Mouse (Mus musculus) ZHBTc4 (cell line): ENCODE results near the gene Riox2.
"Not testable (repeated sequence)": the region's sequence is repeated elsewhere in the genome, so short reads cannot be mapped to it uniquely, and the experiment has no call there.

Experiments
- DNase-seq: peaks from one replicate; pipeline ENCODE4 v3.0.0-alpha.2; 2011; ENCODE audit warnings: low read depth, low spot score

The Riox2 gene

DNA sequence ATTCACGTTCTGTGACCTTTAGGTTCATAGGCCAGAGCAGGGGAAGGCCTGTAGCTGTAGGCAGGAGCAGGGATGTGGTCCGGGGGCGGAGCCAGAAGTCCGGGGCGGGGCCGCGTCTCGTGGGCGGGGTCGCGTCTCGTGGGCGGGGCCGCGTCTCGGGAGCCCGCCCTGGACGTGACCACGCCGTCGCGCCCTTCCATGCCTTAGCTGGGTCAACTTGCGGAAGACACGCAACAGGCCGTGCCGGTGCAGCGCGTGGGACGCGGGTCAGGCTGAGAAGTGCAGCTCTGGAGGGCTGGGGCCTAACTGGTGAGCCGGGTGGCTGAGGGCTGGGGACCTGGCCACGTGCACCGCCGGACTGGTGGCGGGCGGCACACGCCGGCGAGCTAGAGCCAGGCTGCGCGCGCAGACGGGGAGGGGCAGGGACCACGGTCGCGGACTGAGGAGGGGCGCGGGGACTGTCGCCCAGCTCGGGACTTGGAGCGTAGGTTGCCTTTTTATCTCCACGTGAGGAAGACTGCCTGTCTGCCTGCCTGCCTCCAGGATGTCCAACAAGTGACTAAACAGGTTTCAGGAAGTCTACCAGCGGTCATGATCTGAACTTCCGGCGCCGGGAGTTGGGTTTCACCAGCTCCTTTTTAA is at the start of gene Riox2:
Gene Riox2, plus strand, starts transcription at position 139 of the 642 bp plus-strand sequence.
- DNase-seq, result peak; percentile 92

DNA sequence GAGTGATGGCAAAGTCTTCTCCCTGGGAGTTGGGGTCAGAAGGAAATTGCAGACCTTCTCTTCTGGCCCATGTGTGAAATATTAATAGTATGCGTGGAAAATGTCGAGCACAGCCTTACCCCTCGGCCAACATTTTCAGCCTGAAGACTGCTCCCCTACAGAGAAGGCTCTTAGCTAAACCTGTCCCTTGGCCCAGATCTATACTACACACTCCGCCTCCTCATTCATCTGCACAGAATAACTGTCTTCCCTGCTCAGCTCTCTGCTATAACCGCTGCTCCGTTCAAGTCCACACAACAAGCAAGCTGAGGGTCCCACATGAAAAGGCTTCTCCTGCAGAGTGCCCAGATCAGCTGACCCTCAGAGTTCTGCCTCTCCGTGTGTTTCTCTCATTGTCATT is 43.6 kb upstream of the Riox2 start:
- DNase-seq, result no peak

DNA sequence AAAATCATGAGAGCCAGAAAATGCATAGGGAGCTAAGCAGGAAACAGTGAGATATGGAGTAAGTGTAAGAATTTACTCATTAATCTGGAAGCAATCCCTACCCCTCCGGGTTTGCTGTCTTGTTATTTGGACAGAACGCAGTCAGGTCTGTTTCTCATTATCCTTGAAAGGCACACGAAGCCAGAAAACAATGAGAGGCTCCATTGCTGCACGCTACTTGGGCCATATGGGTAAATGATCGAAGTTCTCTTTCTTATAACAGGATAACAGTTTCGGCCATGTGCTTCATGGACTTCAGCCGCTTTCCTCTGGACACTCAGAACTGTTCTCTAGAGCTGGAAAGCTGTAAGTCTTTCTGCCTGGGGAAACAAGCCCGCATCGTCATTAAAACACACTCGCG is 38.4 kb upstream of the Riox2 start:
- no peak for DNase-seq

DNA sequence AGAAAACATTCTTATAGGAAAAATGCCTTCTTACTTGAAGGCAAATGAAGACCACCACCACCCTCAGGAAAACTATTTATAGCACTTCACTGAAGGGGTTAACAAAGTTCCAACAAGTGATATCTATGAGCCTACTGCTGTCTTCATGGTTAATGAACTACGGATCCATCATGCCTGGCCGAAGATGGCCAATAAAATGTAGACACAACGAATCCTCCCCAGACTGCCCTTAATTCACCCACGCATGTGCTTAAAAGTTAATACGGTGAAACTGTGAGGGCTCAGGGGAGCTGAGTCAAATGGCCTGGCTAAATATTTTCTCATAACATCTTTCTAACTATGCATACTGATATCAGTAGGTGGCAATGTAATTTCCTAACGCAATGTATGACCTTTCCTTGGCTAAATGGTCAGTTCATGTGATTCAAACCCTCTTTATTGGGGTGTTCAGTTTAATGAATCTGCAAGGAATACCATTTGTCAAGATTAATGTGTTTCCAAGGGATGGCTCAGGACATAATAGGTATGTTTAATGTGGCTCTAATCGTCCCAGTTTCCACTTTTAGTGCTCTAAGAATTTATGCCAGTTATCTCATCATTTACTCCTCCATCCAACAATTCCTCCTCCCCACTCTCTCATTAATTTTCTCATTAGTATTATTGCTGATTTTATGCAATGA is 26.6 kb upstream of the Riox2 start:
- DNase-seq, result no peak

DNA sequence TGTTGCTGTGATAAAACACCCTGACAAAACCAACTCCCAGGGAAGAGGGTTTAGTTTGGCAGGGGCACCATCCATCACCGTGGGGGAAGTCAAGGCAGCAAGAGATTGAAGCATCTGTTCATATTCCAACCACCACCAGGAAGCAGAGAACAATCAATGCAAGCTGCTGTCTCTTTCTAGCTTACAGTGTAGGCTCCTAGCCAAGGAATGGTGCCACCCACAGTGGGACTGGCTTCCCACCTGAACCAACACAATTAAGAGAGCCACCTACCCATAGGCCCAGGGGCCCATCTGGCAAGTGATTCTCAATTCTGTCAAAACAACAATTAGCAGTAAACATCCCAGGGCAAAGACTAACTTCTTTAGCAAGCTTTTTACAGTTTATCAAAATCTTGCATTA is 23.4 kb upstream of the Riox2 start:
- DNase-seq, result no peak

DNA sequence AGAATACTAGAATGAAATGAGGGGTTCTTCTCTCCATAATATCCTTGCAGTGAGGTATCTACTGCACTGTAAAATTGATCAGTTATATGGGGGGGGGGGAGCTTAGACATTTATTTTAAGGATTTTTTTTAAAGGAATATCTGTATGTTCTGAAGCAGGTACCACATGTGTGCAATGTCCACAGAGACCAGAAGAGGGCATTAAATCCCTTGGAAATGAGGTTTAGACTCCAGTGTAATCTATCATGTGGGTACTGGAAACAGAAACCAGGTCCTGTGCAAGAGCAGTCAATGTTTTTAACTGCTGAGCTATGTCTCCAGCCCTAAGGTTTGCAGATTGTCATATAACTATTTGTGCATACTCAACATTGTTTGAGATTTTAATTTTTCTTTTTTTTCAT is 22.5 kb upstream of the Riox2 start:
- peak; percentile 12 for DNase-seq

DNA sequence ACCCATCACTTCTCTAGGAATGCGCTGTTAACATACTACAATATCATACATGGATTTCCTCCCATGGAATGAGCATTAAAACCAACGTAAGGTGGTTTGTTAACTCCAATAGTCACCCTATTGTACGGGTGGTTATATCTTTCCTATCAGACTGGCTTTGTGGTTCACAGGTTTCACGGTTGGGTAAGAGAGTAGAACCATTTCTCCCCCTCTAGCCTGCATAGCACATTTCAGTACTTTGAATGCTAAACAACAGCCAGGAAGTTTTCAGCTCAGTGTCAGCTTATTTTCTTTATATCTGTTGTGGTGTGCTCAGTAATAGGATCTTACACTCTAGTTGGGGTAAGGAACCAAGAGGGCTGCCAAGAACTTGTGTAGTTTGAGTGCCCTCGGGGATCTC is 19.8 kb upstream of the Riox2 start:
- no peak for DNase-seq

DNA sequence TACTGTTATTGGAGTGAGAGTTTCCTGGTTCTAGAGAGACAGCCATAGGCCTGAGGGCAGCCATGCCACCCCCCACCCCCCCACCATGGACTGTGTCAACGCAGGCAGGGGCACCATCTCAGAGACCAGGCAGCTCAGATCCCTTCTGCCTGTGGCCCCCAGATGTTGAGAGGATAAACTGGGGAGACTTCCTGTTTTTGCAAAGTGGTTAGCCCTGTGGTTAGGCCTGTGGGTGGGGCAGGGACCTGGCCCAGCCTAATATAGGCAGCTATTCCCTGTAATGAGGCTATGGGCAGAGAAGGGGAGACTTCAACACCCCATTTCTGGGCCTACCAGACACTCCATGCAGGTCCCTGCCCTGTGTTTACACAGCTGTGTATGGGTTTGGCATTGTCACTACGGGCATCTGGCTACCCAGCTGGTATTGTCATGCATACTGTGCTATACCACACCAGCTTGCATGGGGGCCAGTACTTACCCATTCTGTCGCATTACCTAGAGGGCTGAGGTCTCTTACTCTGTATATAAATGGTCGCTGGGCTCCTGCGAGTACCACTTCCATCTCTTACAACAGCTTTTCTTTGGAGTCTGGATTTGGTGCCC is 12.2 kb upstream of the Riox2 start:
- DNase-seq, result not testable (repeated sequence)

DNA sequence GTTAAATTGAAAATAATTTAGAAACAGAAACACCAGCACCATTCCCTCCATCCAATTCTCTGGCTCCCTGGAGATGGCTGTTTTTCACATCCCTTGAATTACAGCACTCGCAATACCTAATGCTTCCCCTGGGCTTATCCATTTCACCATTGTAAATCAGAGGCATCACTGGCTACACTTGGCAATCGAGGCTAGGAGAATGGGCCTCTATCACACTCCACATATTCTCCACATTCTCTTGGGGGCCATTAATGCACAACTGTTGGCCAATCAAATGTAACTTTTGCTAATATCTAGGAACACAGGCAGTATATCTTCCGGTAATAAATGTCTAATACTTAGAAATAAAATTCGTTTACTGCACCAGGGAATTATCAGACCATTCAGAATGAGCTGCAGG is 8.0 kb upstream of the Riox2 start:
- no peak for DNase-seq

DNA sequence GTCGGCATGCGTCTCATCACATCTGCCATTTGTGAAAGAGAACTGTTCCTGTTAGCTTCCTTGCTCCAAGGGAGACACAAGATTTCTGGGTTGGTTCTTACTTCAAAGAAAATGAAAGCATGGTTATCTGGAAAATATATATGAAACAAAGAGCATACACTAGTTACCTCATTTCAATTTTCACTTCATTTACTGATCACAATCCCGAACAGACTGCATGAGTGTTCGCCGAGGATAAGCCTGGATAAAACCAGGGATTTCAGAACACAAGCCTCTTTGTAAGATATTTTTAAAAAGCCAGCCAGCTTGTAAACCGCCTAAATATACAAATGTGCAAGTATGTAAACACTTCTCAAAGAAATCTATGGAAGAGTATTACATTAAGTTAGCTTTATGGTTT is 7.6 kb upstream of the Riox2 start:
- DNase-seq, result no peak

DNA sequence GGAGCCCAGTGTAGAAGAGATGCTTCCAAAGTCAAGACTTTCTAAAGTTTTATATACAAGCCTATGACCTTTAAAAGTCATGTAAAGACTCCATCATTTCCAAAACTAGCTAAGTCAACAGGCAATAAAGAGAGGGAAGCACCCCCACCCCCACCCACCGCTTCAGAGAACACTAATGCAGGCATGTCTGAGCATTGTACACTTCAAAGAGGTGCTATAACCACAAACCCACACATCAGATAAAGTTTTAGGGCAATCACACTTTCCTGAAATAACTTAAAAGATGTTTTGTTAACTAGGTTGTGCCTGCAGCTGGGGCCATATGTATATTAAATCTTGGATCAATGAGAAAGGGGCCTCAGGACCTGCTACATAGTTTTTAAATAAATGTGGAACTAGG is 1.7 kb upstream of the Riox2 start:
- no peak for DNase-seq

DNA sequence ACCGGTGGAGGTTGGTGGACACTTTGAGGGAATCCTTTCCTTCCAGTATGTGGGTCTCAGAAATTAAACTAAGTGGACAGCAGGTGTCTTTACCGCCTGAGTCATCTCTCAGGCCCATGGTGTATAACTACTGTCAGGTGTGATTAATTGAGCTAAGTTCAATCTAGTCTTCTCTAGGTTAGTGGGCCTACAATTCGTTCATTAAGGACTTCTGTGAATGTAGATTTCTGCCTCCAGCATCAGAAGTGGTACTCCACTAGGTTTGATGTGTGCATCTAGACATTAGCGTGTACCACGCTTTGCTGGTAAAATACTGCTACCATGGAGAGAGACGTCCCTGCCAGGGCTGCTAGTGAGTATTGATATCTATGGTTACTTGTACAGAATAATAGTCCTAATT is 971 bp downstream of the Riox2 start:
- peak; percentile 10 for DNase-seq

DNA sequence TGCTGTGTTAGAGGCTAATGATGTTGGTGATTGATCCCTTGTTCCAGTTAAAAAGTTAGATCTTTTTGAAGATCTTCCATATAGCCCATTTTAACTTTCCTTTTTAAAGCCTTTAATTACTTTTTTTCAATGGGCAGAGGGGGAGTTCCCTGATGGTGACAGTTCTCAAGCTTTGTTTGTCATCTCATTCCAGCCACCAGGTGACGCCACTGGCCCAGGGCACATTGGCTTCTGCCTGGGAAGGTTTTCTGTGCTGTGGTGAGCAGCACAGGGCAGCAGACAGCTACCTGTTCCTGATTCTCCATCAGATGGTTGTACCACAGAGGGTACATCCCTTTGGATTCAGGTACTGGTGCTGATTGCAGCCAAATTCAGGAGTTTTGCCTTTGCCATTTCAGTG is 3.2 kb downstream of the Riox2 start:
- peak; percentile 81 for DNase-seq

DNA sequence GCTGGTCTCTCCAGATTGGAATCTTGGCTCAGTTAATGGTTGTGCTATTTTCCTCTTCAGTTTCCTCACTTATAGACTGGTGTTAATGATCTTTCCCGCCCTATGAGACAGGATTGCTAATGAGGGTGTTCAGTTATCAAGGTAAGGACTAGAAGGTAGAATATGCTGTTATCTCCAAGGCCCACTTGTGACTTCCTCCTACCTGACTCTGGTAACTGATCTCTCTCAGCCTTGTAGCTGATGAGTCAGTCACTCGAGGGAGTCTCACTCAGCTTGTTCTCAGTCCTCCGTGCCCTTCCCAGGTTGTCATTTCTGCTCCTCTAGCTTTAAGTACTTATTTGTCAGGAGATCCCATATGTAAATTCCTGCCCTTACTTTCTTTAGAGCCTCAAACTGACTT is 6.4 kb downstream of the Riox2 start:
- no peak for DNase-seq

DNA sequence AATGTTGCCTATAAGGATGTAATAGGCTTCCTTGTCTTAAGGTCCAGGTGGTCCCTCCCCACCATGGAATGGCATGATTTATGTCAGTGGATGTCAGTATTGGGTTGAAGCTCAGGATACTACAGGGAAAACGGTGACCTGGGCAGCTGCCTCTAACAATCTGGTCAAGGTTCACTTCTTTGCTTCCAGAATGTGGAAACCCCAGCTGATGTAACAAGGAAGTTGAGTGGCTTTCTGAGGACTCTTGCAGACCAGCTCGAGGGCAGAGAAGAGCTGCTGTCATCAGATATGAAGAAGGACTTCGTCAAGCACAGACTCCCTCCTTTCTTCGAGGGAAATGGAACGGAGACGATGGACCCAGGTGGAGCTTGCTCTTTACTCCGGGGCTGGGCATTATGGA is 15.7 kb downstream of the Riox2 start:
- no peak for DNase-seq

DNA sequence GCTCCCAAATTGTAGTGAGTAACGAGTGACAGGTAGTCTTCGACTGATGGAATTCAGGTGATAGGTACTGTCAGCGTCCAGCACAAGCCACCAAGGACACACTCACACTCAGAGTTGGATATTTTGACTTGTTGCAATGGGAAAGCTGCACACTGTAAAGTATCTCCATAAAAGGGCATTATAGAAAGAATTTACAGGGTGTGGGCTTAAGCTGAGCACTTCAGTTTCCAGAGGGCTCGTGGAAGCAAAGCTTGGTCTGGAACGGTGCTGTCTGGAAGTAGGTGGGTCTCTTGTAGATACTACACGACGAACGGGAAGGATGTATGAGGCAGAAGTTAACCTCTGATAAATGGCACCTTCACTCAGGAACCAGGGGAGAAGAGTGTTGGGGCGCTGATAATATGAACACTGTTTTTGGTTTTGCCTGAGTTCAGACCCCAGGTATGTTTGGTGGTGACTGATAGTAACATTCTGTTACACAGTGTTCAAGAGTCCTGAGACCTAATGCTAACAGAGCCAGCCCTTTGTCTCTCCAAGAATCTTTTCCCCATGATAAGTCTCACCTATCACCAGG is 16.5 kb downstream of the Riox2 start:
- no peak for DNase-seq

DNA sequence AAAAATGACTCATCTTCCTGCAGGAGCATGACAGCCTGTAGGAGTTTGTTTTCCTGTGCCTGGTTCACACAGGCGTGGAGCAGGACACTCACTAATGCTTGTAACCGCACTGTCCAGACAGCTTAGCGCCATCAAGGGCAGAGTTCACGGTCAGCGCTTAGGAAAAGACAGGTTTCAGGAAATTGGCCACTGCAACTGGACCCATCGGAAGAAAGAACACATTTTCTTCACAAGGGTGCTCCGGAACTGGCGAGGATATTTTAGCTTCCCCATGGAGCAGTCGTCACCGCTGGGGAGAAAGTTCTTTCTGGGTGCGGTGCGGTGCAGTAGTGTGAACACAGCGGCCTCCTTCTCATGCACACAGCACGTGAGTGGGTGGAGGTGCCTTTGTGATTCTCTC is 21.6 kb downstream of the Riox2 start:
- peak; percentile 63 for DNase-seq

DNA sequence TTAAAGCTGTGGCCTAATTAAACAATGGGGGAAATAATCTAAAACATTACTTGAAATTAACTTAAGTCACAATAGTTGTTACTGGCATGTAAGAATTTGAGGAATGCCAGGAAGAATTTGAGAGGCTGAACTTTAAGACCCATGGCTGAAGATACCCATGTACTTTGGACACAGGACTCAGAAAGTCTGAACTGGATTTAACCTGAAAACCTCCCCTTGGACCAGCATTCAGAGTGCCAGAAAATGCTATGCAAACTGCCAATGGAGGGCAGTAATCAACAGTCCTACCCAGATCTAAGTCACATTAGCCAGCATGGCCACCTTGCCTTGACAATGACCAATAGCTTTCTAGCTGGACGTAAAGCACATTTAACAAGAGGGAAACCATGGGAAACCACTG is 26.4 kb downstream of the Riox2 start:
- DNase-seq, result peak; percentile 41

DNA sequence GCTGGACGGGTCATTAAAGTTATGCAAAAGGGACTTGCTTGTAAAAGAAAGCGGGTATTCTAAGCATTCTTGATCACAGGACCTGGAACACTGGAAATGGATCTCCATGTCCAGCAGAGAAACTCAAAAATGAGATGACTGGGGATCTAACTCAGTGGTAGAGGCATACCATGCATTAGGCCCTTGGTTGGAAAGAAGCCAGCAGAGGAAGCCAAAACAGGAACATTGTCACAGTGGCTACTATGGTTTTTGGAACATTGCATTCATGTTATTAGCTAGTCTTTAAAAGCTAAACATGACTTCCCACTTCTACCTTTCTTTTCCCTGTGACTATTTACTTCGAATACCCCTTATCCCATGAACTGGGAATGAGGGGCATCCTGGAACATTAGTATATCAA is 27.6 kb downstream of the Riox2 start:
- no peak for DNase-seq

DNA sequence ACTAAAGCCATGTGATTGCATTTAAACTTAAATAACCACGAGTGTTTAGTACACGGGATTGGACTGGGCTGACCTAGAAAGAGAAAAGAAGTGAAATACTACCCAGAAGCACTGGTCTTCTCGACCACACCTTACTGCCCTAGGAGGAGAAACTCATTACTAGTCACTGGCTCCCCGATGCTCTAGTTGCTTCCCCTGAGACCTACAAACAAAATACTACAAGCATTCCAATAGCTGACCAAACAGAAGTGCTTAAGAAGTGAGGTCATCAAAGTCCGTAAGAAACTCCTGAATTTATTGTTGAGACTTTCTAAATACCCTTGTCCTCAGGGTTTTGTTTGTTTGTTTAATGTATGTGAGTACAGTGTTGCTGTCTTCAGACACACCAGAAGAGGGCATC is 38.3 kb downstream of the Riox2 start:
- no peak for DNase-seq

DNA sequence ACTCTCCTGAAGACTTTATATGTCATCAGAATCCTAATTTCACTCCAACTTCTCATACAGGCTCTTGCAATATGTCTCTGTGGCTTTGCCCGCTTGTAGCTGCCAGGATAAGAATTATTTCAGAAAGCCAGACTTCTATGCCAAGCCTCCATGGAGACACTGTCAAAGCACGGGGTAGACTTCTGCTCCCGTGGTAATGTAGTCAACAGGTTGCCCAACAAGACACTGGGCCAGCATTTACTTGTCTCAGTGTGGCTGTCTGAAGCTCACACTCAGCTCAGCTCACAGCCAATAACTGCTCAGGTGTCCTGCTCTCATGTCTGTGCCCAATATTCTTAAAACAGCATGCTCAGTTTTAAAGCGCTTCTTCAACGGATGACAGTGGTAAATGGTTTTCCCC is 43.6 kb downstream of the Riox2 start:
- DNase-seq, result no peak

DNA sequence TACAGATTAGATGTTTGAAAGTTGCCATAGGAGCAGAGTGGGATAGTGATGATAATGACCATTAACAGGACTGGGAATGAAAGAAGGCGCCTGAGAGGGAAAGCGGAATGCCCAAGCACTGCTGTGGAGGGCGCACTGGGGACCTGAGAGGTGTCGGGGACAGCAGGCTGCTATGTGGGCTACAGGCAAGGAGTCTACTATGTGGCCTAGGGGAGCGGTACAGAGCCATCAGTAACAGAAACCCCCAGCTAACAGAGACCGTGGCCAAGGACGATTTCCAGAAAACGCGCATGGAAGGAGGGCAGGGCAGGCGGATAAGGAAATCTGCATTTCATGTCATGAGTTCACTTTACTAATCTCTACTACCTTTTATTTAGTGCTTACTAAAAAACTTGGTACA is 45.4 kb downstream of the Riox2 start:
- DNase-seq, result no peak
